Mouse (Mus musculus) lung, adult 2 months (tissue): ENCODE measurements around the gene Shisa5.

ENCODE experiments used
- CTCF ChIP-seq: fragments of 200-500 bp; IDR thresholded peaks from 2 replicates; pipeline ENCODE4 v1.5.1; 2011; ENCODE audit warnings: mild to moderate bottlenecking, low read length, control low read depth; ENCODE audit not compliant: insufficient read depth
- POLR2A ChIP-seq: fragments of 200-500 bp; IDR thresholded peaks from 2 replicates; pipeline ENCODE4 v1.6.1; 2011; ENCODE audit warnings: low read depth, mild to moderate bottlenecking, control low read depth, low read length, borderline replicate concordance; ENCODE audit errors: extremely low read depth

- no peak for TF ChIP-seq POLR2A
- no peak for TF ChIP-seq CTCF
Measured at GRCm38 (mm10) chr9:109032435-109032834, 5.9 kb upstream of the Shisa5 start.
